Mouse (Mus musculus): ENCODE measurements around the gene Myrfl.

DNA sequence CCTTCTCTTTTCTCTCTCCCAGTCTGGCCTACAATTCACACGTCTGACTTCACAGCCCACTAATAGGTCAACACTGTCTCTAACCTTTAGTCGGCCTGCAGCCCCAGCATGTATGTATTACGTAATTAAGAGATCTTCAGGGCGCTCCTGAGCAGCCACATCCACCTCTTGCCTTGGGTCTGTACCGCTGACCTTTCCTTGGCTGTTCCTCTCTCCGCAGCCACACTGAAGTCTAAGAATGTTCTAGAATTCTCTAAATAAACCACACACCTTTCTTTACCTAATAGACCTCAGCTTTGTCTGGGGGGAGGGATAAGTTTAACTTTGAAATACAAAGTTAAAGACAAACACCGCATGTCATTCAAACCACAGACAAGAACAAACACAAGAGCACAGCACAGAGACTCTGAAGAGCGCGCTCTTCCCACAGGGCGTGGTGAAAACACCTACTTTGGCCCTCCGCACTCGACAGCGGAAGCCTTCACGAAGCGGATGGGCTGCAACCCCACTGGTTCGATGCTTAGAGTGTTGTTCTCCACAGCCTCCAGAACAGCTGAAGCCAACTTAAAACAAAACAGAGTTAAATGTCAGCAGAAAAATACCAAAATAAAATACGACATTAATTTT, 17.0 kb upstream of the Myrfl start:
- TF ChIP-seq CTCF (IDR thresholded peaks at IDR 0.05; ENCODE audit: low read depth, low read length): no peak
- no peak for TF ChIP-seq GATA1 (IDR thresholded peaks at IDR 0.05; ENCODE audit: borderline replicate concordance, low read length)
- no peak for TF ChIP-seq GATA2 (IDR thresholded peaks at IDR 0.05; ENCODE audit: borderline replicate concordance, low read depth, low read length)
- TF ChIP-seq TAL1 (conservative IDR thresholded peaks at IDR 0.05; ENCODE audit: low read depth, low read length): no peak
